ENCODE assay signal across 29 mouse cellular contexts in genomic region chr13:54027079-54027478, GRCm38 (mm10). TPM values are rescaled to one million over a fixed set of nuclear protein-coding genes. Genes with fewer than 3 reads are reported as not detected.
DNase-seq lines count a peak whose midpoint lies in the region; ATAC-seq and TF ChIP-seq lines count a peak whose summit lies in the region.
"Had no signal": no experiment of that assay in that cellular context is flagged by ENCODE, and none has a peak within 500 bp of the region (broad histone marks: within the 10 kb centered on the region; RNA-seq: fewer than 3 reads in every experiment).

No protein-coding gene starts in this region.

- no peaks in the 10 kb centered on the region for H3K36me3 ChIP-seq in forebrain, embryonic 15.5 days
- no peaks in the 10 kb centered on the region for H3K36me3 ChIP-seq in forebrain, embryonic 14.5 days (ENCODE audit: control insufficient read depth, insufficient read depth, low read length)
- no peaks in the 10 kb centered on the region for H3K36me3 ChIP-seq in hindbrain, postnatal 0 days (ENCODE audit: insufficient read depth, low read length)
- no peaks in the 10 kb centered on the region for H3K36me3 ChIP-seq in hindbrain, embryonic 12.5 days
- H3K36me3 ChIP-seq: embryonic facial prominence, embryonic 12.5 days; embryonic facial prominence, embryonic 15.5 days; forebrain, embryonic 12.5 days; heart, embryonic 15.5 days; hindbrain, embryonic 10.5 days; hindbrain, embryonic 15.5 days had no signal

- peak overlapping the region; percentile 66 for H3K27ac ChIP-seq in forebrain, embryonic 15.5 days (replicated peaks)
- H3K27ac ChIP-seq in forebrain, embryonic 14.5 days (ENCODE audit: low read depth, low read length): no peak overlapping the region
- H3K27ac ChIP-seq in hindbrain, postnatal 0 days: no peak overlapping the region
- no peak overlapping the region for H3K27ac ChIP-seq in hindbrain, embryonic 12.5 days
- H3K27ac ChIP-seq: embryonic facial prominence, embryonic 12.5 days; embryonic facial prominence, embryonic 15.5 days; forebrain, embryonic 12.5 days; heart, embryonic 15.5 days; hindbrain, embryonic 10.5 days; hindbrain, embryonic 15.5 days had no signal

- no peaks in the 10 kb centered on the region for H3K27me3 ChIP-seq in forebrain, embryonic 15.5 days
- H3K27me3 ChIP-seq in forebrain, embryonic 14.5 days (replicated peaks; ENCODE audit: control insufficient read depth, insufficient read depth, low read length): no peaks in the 10 kb centered on the region
- no peaks in the 10 kb centered on the region for H3K27me3 ChIP-seq in hindbrain, postnatal 0 days (ENCODE audit: insufficient read depth, low read length)
- H3K27me3 ChIP-seq in hindbrain, embryonic 12.5 days: no peaks in the 10 kb centered on the region
- H3K27me3 ChIP-seq: embryonic facial prominence, embryonic 12.5 days; embryonic facial prominence, embryonic 15.5 days; forebrain, embryonic 12.5 days; heart, embryonic 15.5 days; hindbrain, embryonic 15.5 days had no signal

- no peaks in the 10 kb centered on the region for H3K9me3 ChIP-seq in forebrain, embryonic 15.5 days
- H3K9me3 ChIP-seq in forebrain, embryonic 14.5 days (replicated peaks; ENCODE audit: control insufficient read depth, low read length): no peaks in the 10 kb centered on the region
- H3K9me3 ChIP-seq in hindbrain, postnatal 0 days (ENCODE audit: low read length): no peaks in the 10 kb centered on the region
- H3K9me3 ChIP-seq in hindbrain, embryonic 12.5 days (replicated peaks): no peaks in the 10 kb centered on the region
- H3K9me3 ChIP-seq: embryonic facial prominence, embryonic 12.5 days; embryonic facial prominence, embryonic 15.5 days; forebrain, embryonic 12.5 days; heart, embryonic 15.5 days; hindbrain, embryonic 15.5 days had no signal

- no peak for DNase-seq in forebrain, embryonic 14.5 days (ENCODE audit: low spot score)
- DNase-seq in frontal cortex, postnatal 10 days (ENCODE audit: low spot score in 2 of 2): no peak
- DNase-seq in hindbrain, postnatal 0 days (ENCODE audit: low spot score): peak; percentile 14
- DNase-seq: adrenal gland, adult 8-10 months; adrenal gland, postnatal 25 days; cerebellum, adult 18-20 months; cerebellum, adult 9-10 months; cerebellum, postnatal 25 days; gastrocnemius, postnatal 10 days; gastrocnemius, postnatal 36 days; heart, postnatal 10 days; heart, postnatal 36 days; kidney, adult 18-20 months; kidney, adult 9 months had no signal

- H3K9ac ChIP-seq in forebrain, embryonic 15.5 days (replicated peaks): no peak overlapping the region
- no peak overlapping the region for H3K9ac ChIP-seq in forebrain, embryonic 14.5 days (ENCODE audit: low read length)
- no peak overlapping the region for H3K9ac ChIP-seq in hindbrain, postnatal 0 days (replicated peaks; ENCODE audit: low read length)
- H3K9ac ChIP-seq in hindbrain, embryonic 12.5 days: no peak overlapping the region
- H3K9ac ChIP-seq: embryonic facial prominence, embryonic 12.5 days; embryonic facial prominence, embryonic 15.5 days; forebrain, embryonic 12.5 days; heart, embryonic 15.5 days; hindbrain, embryonic 15.5 days had no signal

- no peaks in the 10 kb centered on the region; the same call in 1 of the 2 replicates for H3K4me1 ChIP-seq in forebrain, embryonic 15.5 days
- no peaks in the 10 kb centered on the region for H3K4me1 ChIP-seq in forebrain, embryonic 14.5 days (ENCODE audit: control insufficient read depth, insufficient read depth, low read length)
- peaks cover 3% of the 10 kb centered on the region for H3K4me1 ChIP-seq in hindbrain, postnatal 0 days (ENCODE audit: insufficient read depth, low read length)
- no peaks in the 10 kb centered on the region for H3K4me1 ChIP-seq in hindbrain, embryonic 12.5 days
- H3K4me1 ChIP-seq: embryonic facial prominence, embryonic 12.5 days; embryonic facial prominence, embryonic 15.5 days; forebrain, embryonic 12.5 days; heart, embryonic 15.5 days; hindbrain, embryonic 10.5 days; hindbrain, embryonic 15.5 days had no signal

- ATAC-seq in forebrain, embryonic 15.5 days (replicated peaks): no peak
- no peak for ATAC-seq in forebrain, embryonic 14.5 days
- peak; percentile 62; the same call in 1 of the 2 replicates for ATAC-seq in frontal cortex, adult (ENCODE audit: low TSS enrichment)
- 0 out of 2 replicates have a peak, but pooled peaks have one; percentile 38 for ATAC-seq in hindbrain, postnatal 0 days
- ATAC-seq in hindbrain, embryonic 12.5 days (ENCODE audit: low FRiP score): no peak
- ATAC-seq: activated CD4-positive, CD25-positive, alpha-beta regulatory T cell, adult 4 months; inflammation-experienced regulatory T-cells, adult 6 months; intestine, embryonic 16.5 days had no signal

- 70% methylated on average over 7 of the region's 7 CpGs for WGBS in forebrain, embryonic 15.5 days
- WGBS in forebrain, embryonic 14.5 days: 74% methylated on average over 7 of the region's 7 CpGs
- 57% methylated on average over 7 of the region's 7 CpGs for WGBS in hindbrain, postnatal 0 days
- 80% methylated on average over 7 of the region's 7 CpGs for WGBS in hindbrain, embryonic 12.5 days

- H3K4me2 ChIP-seq in forebrain, embryonic 15.5 days (replicated peaks): no peak overlapping the region
- H3K4me2 ChIP-seq in forebrain, embryonic 14.5 days (ENCODE audit: low read length): no peak overlapping the region
- peak overlapping the region; percentile 18; the same call in 1 of the 2 replicates for H3K4me2 ChIP-seq in hindbrain, postnatal 0 days (ENCODE audit: low read depth, low read length)
- H3K4me2 ChIP-seq in hindbrain, embryonic 12.5 days (replicated peaks): no peak overlapping the region
- H3K4me2 ChIP-seq: embryonic facial prominence, embryonic 12.5 days; embryonic facial prominence, embryonic 15.5 days; forebrain, embryonic 12.5 days; heart, embryonic 11.5 days; heart, embryonic 15.5 days; hindbrain, embryonic 15.5 days had no signal

- H3K4me3 ChIP-seq in forebrain, embryonic 15.5 days: no peak overlapping the region
- no peak overlapping the region for H3K4me3 ChIP-seq in forebrain, embryonic 14.5 days (ENCODE audit: low read depth, low read length)
- H3K4me3 ChIP-seq in hindbrain, postnatal 0 days (ENCODE audit: low read length): no peak overlapping the region
- no peak overlapping the region for H3K4me3 ChIP-seq in hindbrain, embryonic 12.5 days
- H3K4me3 ChIP-seq: embryonic facial prominence, embryonic 12.5 days; embryonic facial prominence, embryonic 15.5 days; forebrain, embryonic 12.5 days; heart, embryonic 15.5 days; hindbrain, embryonic 10.5 days; hindbrain, embryonic 15.5 days had no signal

- no peak for TF ChIP-seq CTCF in hindbrain, postnatal 0 days (IDR thresholded peaks at IDR 0.05; ENCODE audit: low read depth)

RNA-seq across cellular contexts. Expression of gene Drd1, which starts 28.4 kb away (rescaled TPM):
- 10.1 and 12.3 TPM in 2 replicates for polyA plus RNA-seq in forebrain, embryonic 15.5 days (2015; fragmentation: Nextera tagmentation; extraction: Ambion mirVana)
- polyA plus RNA-seq in forebrain, embryonic 14.5 days (2014; fragmentation: Nextera tagmentation; extraction: Ambion mirVana): 5.1 and 8.3 TPM in 2 replicates
- 1.2 and 2.1 TPM in 2 replicates for total RNA-seq in hindbrain, postnatal 0 days (2014; rRNA removed)
- 1.2 TPM in 2 replicates for polyA plus RNA-seq in hindbrain, postnatal 0 days (2015; fragmentation: Nextera tagmentation; extraction: Ambion mirVana)
- polyA plus RNA-seq in hindbrain, embryonic 12.5 days (2016; fragmentation: Nextera tagmentation; extraction: Ambion mirVana): 1.4 and 1.9 TPM in 2 replicates
- total RNA-seq: adrenal gland, postnatal 25 days; ES-E14; gastrocnemius, postnatal 36 days; granulocyte monocyte progenitor cell, adult 5-6 weeks had no signal
- polyA plus RNA-seq: activated CD4-positive, CD25-positive, alpha-beta regulatory T cell, adult 4 months; heart, embryonic 11.5 days had no signal

RNA-seq across cellular contexts. Expression of gene Sfxn1, which starts 44.6 kb away (rescaled TPM):
- 80.1 and 81.9 TPM in 2 replicates for polyA plus RNA-seq in forebrain, embryonic 15.5 days (2015; fragmentation: Nextera tagmentation; extraction: Ambion mirVana)
- polyA plus RNA-seq in forebrain, embryonic 14.5 days (2014; fragmentation: Nextera tagmentation; extraction: Ambion mirVana): 88.6 and 88.8 TPM in 2 replicates
- total RNA-seq in hindbrain, postnatal 0 days (2014; rRNA removed): 64.5 and 73.7 TPM in 2 replicates
- polyA plus RNA-seq in hindbrain, postnatal 0 days (2015; fragmentation: Nextera tagmentation; extraction: Ambion mirVana): 102 and 103 TPM in 2 replicates
- 71.1 and 72.6 TPM in 2 replicates for polyA plus RNA-seq in hindbrain, embryonic 12.5 days (2016; fragmentation: Nextera tagmentation; extraction: Ambion mirVana)

Comparison
In these comparisons a context has a peak if more than half of its experiments do, and no peak if none do; other contexts are left out.
1. ATAC-seq: peak in frontal cortex, adult (single experiment) and hindbrain, postnatal 0 days (single experiment); none in forebrain, embryonic 15.5 days (single experiment), forebrain, embryonic 14.5 days (single experiment) and hindbrain, embryonic 12.5 days (single experiment).